Mouse (Mus musculus): ENCODE results near the gene Rbms3. TPM values are rescaled to one million over a fixed set of nuclear protein-coding genes. Genes with fewer than 3 reads are reported as not detected.
A peak's percentile ranks its signal among the peaks of the same experiment; 100 is the strongest.

The Rbms3 gene
- polyA plus RNA-seq, 1 experiment from 2014 or later: 68.6 TPM

GRCm38 (mm10) chr9:116911781-116912492, 717.8 kb downstream of the Rbms3 start:
- H3K4me3 ChIP-seq (ENCODE audit: low read depth, low read length): no peak overlapping the region
- no peak overlapping the region for H3K9ac ChIP-seq (ENCODE audit: low read length)
- DNase-seq (ENCODE audit: low spot score) (no peak), ATAC-seq (replicated peaks; ENCODE audit: low FRiP score, low TSS enrichment, low read depth) (no peak)
- H3K27me3 ChIP-seq (replicated peaks; ENCODE audit: control insufficient read depth, insufficient read depth, low read length): no peaks in the 10 kb centered on the region
- 0 out of 2 replicates have a peak overlapping the region, but pooled peaks have one; percentile 6 for H3K27ac ChIP-seq (ENCODE audit: low read depth)
- 44% methylated on average over 2 of the region's 2 CpGs for WGBS
- peaks cover 7% of the 10 kb centered on the region for H3K4me1 ChIP-seq (replicated peaks; ENCODE audit: control insufficient read depth, insufficient read depth, low read length)
- H3K9me3 ChIP-seq (ENCODE audit: control insufficient read depth, low read length): no peaks in the 10 kb centered on the region
- no peak overlapping the region for H3K4me2 ChIP-seq (ENCODE audit: low read length)
- no peaks in the 10 kb centered on the region for H3K36me3 ChIP-seq (ENCODE audit: control insufficient read depth, insufficient read depth, low read length)

DNA sequence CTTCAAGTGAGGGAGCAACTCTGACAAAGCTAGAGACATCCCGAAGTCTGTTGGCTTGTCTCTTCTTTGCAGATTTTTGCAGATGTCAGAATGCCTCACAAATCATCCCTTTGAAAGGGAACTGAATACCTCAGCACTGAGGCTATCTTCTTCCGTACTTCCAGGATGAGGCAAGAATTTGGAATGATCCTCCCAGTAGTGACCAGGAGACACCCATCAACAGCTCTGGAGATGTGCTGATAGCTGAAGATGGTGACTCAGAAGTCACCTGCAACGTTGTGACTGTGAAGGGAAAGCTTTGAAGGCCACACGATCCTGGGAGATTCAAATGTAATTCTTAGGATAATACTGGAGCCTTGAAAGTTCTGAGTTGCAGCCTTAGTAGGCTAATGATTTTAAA, 720.2 kb downstream of the Rbms3 start:
- 71% methylated on average over 4 of the region's 4 CpGs for WGBS
- Histone ChIP-seq H3K9ac (ENCODE audit: low read length) (no peak overlapping the region), H3K27ac (ENCODE audit: low read depth) (no peak overlapping the region), H3K4me3 (ENCODE audit: low read depth, low read length) (no peak overlapping the region), H3K36me3 (ENCODE audit: control insufficient read depth, insufficient read depth, low read length) (no peaks in the 10 kb centered on the region), H3K4me1 (replicated peaks; ENCODE audit: control insufficient read depth, insufficient read depth, low read length) (peaks cover 7% of the 10 kb centered on the region), H3K4me2 (ENCODE audit: low read length) (no peak overlapping the region), H3K27me3 (replicated peaks; ENCODE audit: control insufficient read depth, insufficient read depth, low read length) (no peaks in the 10 kb centered on the region), H3K9me3 (ENCODE audit: control insufficient read depth, low read length) (no peaks in the 10 kb centered on the region)
- ATAC-seq (replicated peaks; ENCODE audit: low FRiP score, low TSS enrichment, low read depth) (no peak), DNase-seq (ENCODE audit: low spot score) (no peak)

DNA sequence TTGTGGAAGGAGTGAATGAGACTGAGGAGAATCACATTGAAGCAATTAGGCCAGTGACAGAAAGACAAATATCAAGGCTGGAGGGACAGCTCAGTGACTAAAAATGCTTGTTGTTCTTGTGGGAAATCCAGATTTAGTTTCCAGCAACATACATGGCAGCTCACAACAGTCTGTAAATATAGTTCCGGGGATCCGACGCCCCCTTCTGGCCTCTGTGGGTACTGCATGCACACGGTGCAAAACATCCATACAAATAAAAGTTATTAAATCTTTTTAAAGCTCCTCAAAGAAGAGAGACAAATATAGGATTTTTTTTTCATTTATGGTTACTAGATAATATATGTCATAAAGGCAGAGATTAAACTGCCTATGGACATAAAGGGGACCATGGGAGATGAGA, 722.8 kb downstream of the Rbms3 start:
- H3K4me1 ChIP-seq (replicated peaks; ENCODE audit: control insufficient read depth, insufficient read depth, low read length): peaks cover 12% of the 10 kb centered on the region
- H3K36me3 ChIP-seq (ENCODE audit: control insufficient read depth, insufficient read depth, low read length): no peaks in the 10 kb centered on the region
- H3K9ac ChIP-seq (ENCODE audit: low read length): no peak overlapping the region
- no peak overlapping the region for H3K4me3 ChIP-seq (ENCODE audit: low read depth, low read length)
- no peak overlapping the region for H3K4me2 ChIP-seq (ENCODE audit: low read length)
- no peaks in the 10 kb centered on the region for H3K9me3 ChIP-seq (ENCODE audit: control insufficient read depth, low read length)
- WGBS: 75% methylated on average over 4 of the region's 4 CpGs
- ATAC-seq (replicated peaks; ENCODE audit: low FRiP score, low TSS enrichment, low read depth) (no peak), DNase-seq (ENCODE audit: low spot score) (no peak)
- no peak overlapping the region for H3K27ac ChIP-seq (ENCODE audit: low read depth)
- no peaks in the 10 kb centered on the region for H3K27me3 ChIP-seq (replicated peaks; ENCODE audit: control insufficient read depth, insufficient read depth, low read length)

GRCm38 (mm10) chr9:116905646-116906045, 724.1 kb downstream of the Rbms3 start:
- Histone ChIP-seq H3K4me3 (ENCODE audit: low read depth, low read length) (no peak overlapping the region), H3K27me3 (replicated peaks; ENCODE audit: control insufficient read depth, insufficient read depth, low read length) (no peaks in the 10 kb centered on the region), H3K4me2 (ENCODE audit: low read length) (no peak overlapping the region), H3K27ac (ENCODE audit: low read depth) (no peak overlapping the region), H3K9me3 (ENCODE audit: control insufficient read depth, low read length) (no peaks in the 10 kb centered on the region), H3K9ac (ENCODE audit: low read length) (no peak overlapping the region), H3K36me3 (ENCODE audit: control insufficient read depth, insufficient read depth, low read length) (no peaks in the 10 kb centered on the region), H3K4me1 (replicated peaks; ENCODE audit: control insufficient read depth, insufficient read depth, low read length) (peaks cover 11% of the 10 kb centered on the region)
- WGBS: 83% methylated on average over 2 of the region's 2 CpGs
- ATAC-seq (replicated peaks; ENCODE audit: low FRiP score, low TSS enrichment, low read depth) (no peak), DNase-seq (ENCODE audit: low spot score) (no peak)

- 37% methylated on average over 11 of the region's 11 CpGs for WGBS
- H3K27ac ChIP-seq (ENCODE audit: low read depth): no peak overlapping the region
- ATAC-seq (replicated peaks; ENCODE audit: low FRiP score, low TSS enrichment, low read depth) (no peak), DNase-seq (ENCODE audit: low spot score) (no peak)
- H3K4me2 ChIP-seq (ENCODE audit: low read length): no peak overlapping the region
- H3K36me3 ChIP-seq (ENCODE audit: control insufficient read depth, insufficient read depth, low read length): no peaks in the 10 kb centered on the region
- no peaks in the 10 kb centered on the region for H3K27me3 ChIP-seq (replicated peaks; ENCODE audit: control insufficient read depth, insufficient read depth, low read length)
- no peak overlapping the region for H3K4me3 ChIP-seq (ENCODE audit: low read depth, low read length)
- H3K4me1 ChIP-seq (replicated peaks; ENCODE audit: control insufficient read depth, insufficient read depth, low read length): peaks cover 11% of the 10 kb centered on the region
- H3K9me3 ChIP-seq (ENCODE audit: control insufficient read depth, low read length): no peaks in the 10 kb centered on the region
- no peak overlapping the region for H3K9ac ChIP-seq (ENCODE audit: low read length)
Measured at GRCm38 (mm10) chr9:116903304-116903993, 726.3 kb downstream of the Rbms3 start.

DNA sequence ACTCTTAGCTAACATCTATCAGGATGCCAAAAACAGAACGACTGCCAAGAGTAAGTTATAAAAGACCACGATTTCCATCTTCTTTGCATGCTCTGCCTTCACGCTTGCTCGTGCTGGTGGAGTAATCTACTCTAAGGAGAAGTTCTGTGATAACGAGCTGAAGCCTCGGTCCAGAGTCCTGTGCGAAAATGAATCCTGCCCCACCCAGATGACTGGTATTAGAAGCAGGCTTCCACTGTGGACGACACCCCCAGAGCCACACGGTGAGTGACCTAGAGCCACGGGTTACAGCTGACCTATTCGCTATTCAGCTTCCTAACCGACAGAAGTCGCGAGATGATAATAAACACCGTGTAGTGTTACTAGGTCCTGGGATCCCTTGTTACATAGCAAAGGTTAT, 730.3 kb downstream of the Rbms3 start:
- Histone ChIP-seq H3K4me2 (ENCODE audit: low read length) (no peak overlapping the region), H3K4me3 (ENCODE audit: low read depth, low read length) (no peak overlapping the region), H3K27me3 (replicated peaks; ENCODE audit: control insufficient read depth, insufficient read depth, low read length) (no peaks in the 10 kb centered on the region), H3K27ac (ENCODE audit: low read depth) (no peak overlapping the region), H3K4me1 (replicated peaks; ENCODE audit: control insufficient read depth, insufficient read depth, low read length) (peaks cover 11% of the 10 kb centered on the region), H3K9me3 (ENCODE audit: control insufficient read depth, low read length) (no peaks in the 10 kb centered on the region), H3K36me3 (ENCODE audit: control insufficient read depth, insufficient read depth, low read length) (no peaks in the 10 kb centered on the region), H3K9ac (ENCODE audit: low read length) (no peak overlapping the region)
- WGBS: 58% methylated on average over 15 of the region's 15 CpGs
- ATAC-seq (replicated peaks; ENCODE audit: low FRiP score, low TSS enrichment, low read depth): no peak
- DNase-seq (ENCODE audit: low spot score): no peak

- no peak for ATAC-seq (replicated peaks; ENCODE audit: low FRiP score, low TSS enrichment, low read depth)
- no peaks in the 10 kb centered on the region for H3K9me3 ChIP-seq (ENCODE audit: control insufficient read depth, low read length)
- H3K36me3 ChIP-seq (ENCODE audit: control insufficient read depth, insufficient read depth, low read length): no peaks in the 10 kb centered on the region
- no peak for DNase-seq (ENCODE audit: low spot score)
- H3K4me2 ChIP-seq (ENCODE audit: low read length): no peak overlapping the region
- H3K27me3 ChIP-seq (replicated peaks; ENCODE audit: control insufficient read depth, insufficient read depth, low read length): no peaks in the 10 kb centered on the region
- no peak overlapping the region for H3K27ac ChIP-seq (ENCODE audit: low read depth)
- 85% methylated on average over 9 of the region's 9 CpGs for WGBS
- H3K4me1 ChIP-seq (replicated peaks; ENCODE audit: control insufficient read depth, insufficient read depth, low read length): peaks cover 6% of the 10 kb centered on the region; the same call in 1 of the 2 replicates
- no peak overlapping the region for H3K9ac ChIP-seq (ENCODE audit: low read length)
- H3K4me3 ChIP-seq (ENCODE audit: low read depth, low read length): no peak overlapping the region
Measured at GRCm38 (mm10) chr9:116886973-116887680, 742.6 kb downstream of the Rbms3 start.

DNA sequence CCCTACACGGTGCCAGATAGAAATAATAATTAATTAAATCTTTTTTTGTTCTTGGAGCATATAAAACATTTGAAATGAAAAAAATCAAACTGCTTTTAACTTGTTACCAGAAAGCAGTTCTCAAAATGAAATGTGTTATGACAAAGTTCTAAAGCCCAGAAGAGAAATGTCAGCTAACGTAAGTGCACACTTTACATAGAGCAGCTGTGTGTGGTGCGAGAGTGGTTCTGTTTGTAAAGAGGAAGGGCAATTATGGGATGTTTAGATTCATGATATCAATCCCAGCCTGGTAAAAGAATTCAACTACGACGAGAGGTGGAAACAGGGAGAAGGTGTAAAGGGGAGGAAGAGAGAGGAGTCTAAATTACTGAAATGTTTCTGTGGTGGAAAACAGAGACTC, 744.1 kb downstream of the Rbms3 start:
- Histone ChIP-seq H3K4me3 (ENCODE audit: low read depth, low read length) (no peak overlapping the region), H3K4me2 (ENCODE audit: low read length) (no peak overlapping the region), H3K27me3 (replicated peaks; ENCODE audit: control insufficient read depth, insufficient read depth, low read length) (no peaks in the 10 kb centered on the region), H3K36me3 (ENCODE audit: control insufficient read depth, insufficient read depth, low read length) (no peaks in the 10 kb centered on the region), H3K4me1 (replicated peaks; ENCODE audit: control insufficient read depth, insufficient read depth, low read length) (peaks cover 6% of the 10 kb centered on the region; the same call in 1 of the 2 replicates), H3K9ac (ENCODE audit: low read length) (no peak overlapping the region), H3K27ac (ENCODE audit: low read depth) (0 out of 2 replicates have a peak overlapping the region, but pooled peaks have one; percentile 67), H3K9me3 (ENCODE audit: control insufficient read depth, low read length) (no peaks in the 10 kb centered on the region)
- DNase-seq (ENCODE audit: low spot score) (no peak), ATAC-seq (replicated peaks; ENCODE audit: low FRiP score, low TSS enrichment, low read depth) (no peak)
- WGBS: 28% methylated on average over 5 of the region's 5 CpGs

All from intestine, embryonic 14.5 days (tissue).